Mouse (Mus musculus) cerebellum, adult 8-10 months (tissue): ENCODE measurements around the gene Kcnc1.
A peak's percentile ranks its signal among the peaks of the same experiment; 100 is the strongest.

Source experiments
- DNase-seq: peaks from one replicate; pipeline ENCODE4 v3.0.0; 2022

Gene Kcnc1

GRCm38 (mm10) chr7:46396231-46396927 lies at the start of gene Kcnc1:
TSS of gene Kcnc1 (plus strand) at chr7:46396497.
- peak; percentile 86 for DNase-seq

GRCm38 (mm10) chr7:46347692-46348091 lies 48.6 kb upstream of the Kcnc1 start:
- DNase-seq = no peak

GRCm38 (mm10) chr7:46348813-46349212 lies 47.5 kb upstream of the Kcnc1 start:
- no peak for DNase-seq

GRCm38 (mm10) chr7:46350119-46350702 lies 46.1 kb upstream of the Kcnc1 start:
- no peak for DNase-seq

- no peak for DNase-seq
These were observed 43.5 kb upstream of the Kcnc1 start for GRCm38 (mm10) chr7:46352748-46353147.

GRCm38 (mm10) chr7:46353216-46353615 lies 43.1 kb upstream of the Kcnc1 start:
- DNase-seq = no peak

- DNase-seq = no peak
These were observed 42.4 kb upstream of the Kcnc1 start for GRCm38 (mm10) chr7:46353875-46354274.

GRCm38 (mm10) chr7:46361776-46362175 lies 34.5 kb upstream of the Kcnc1 start:
- DNase-seq = no peak

- no peak for DNase-seq
These were observed 32.1 kb upstream of the Kcnc1 start for GRCm38 (mm10) chr7:46364154-46364553.

- no peak for DNase-seq
These were observed 30.5 kb upstream of the Kcnc1 start for GRCm38 (mm10) chr7:46365810-46366209.

GRCm38 (mm10) chr7:46371104-46371503 lies 25.2 kb upstream of the Kcnc1 start:
- DNase-seq = no peak

- DNase-seq = no peak
These were observed 19.9 kb upstream of the Kcnc1 start, which contains the start of gene Myod1 for GRCm38 (mm10) chr7:46376172-46377007. TSS of gene Myod1 (plus strand) at chr7:46376474.

GRCm38 (mm10) chr7:46377008-46377346 lies 19.3 kb upstream of the Kcnc1 start:
- no peak for DNase-seq

GRCm38 (mm10) chr7:46378123-46378522 lies 18.2 kb upstream of the Kcnc1 start:
- DNase-seq = peak; percentile 52

- DNase-seq = peak; percentile 46
These were observed 17.3 kb upstream of the Kcnc1 start for GRCm38 (mm10) chr7:46378983-46379382.

- DNase-seq = no peak
These were observed 15.7 kb upstream of the Kcnc1 start for GRCm38 (mm10) chr7:46380625-46381024.

- DNase-seq = no peak
These were observed 8.9 kb upstream of the Kcnc1 start for GRCm38 (mm10) chr7:46387430-46387829.

- no peak for DNase-seq
These were observed 6.7 kb upstream of the Kcnc1 start for GRCm38 (mm10) chr7:46389456-46390085.

- DNase-seq = no peak
These were observed 6.1 kb upstream of the Kcnc1 start for GRCm38 (mm10) chr7:46390226-46390625.

- no peak for DNase-seq
These were observed 4.6 kb upstream of the Kcnc1 start for GRCm38 (mm10) chr7:46391701-46392100.

GRCm38 (mm10) chr7:46393116-46393515 lies 3.2 kb upstream of the Kcnc1 start:
- peak; percentile 100 for DNase-seq

GRCm38 (mm10) chr7:46393718-46394511 lies 2.4 kb upstream of the Kcnc1 start:
- DNase-seq = peak; percentile 53
